Comparison of ENCODE assay signal across 10 mouse cellular contexts in genomic region chr12:26356191-26356590, GRCm38 (mm10). TPM values are rescaled to one million over a fixed set of nuclear protein-coding genes. Genes with fewer than 3 reads are reported as not detected.
A peak's percentile ranks its signal among the peaks of the same experiment; 100 is the strongest.
DNase-seq lines count a peak whose midpoint lies in the region; ATAC-seq lines count a peak whose summit lies in the region.
"Had no signal": no experiment of that assay in that cellular context is flagged by ENCODE, and none has a peak within 500 bp of the region (broad histone marks: within the 10 kb centered on the region; RNA-seq: fewer than 3 reads in every experiment).

No protein-coding gene starts in this region.

- ATAC-seq in intestine, embryonic 15.5 days = no peak
- ATAC-seq in hindbrain, embryonic 16.5 days = no peak

- DNase-seq in adrenal gland, adult (ENCODE audit: inconsistent age in 2 of 2, low spot score in 1 of 2) = peak; percentile 47 to 75
- no peak for DNase-seq in adrenal gland, postnatal 4 days (ENCODE audit: low spot score in 2 of 2)
- peak; percentile 60 for DNase-seq in NIH3T3 (ENCODE audit: low read depth)
- peak; percentile 90 for DNase-seq in heart, adult 8-10 months (ENCODE audit: low spot score)
- peak; percentile 70 to 77 for DNase-seq in kidney, postnatal 36 days
- no peak for DNase-seq in right cerebral cortex, adult 18-20 months

- H3K27me3 ChIP-seq in intestine, embryonic 15.5 days (replicated peaks) = no peaks in the 10 kb centered on the region
- H3K27me3 ChIP-seq in hindbrain, embryonic 16.5 days (replicated peaks; ENCODE audit: control insufficient read depth, insufficient read depth, low read length) = no peaks in the 10 kb centered on the region
- H3K27me3 ChIP-seq: embryonic facial prominence, embryonic 15.5 days; megakaryocyte, embryonic 14.5 days had no signal

- H3K36me3 ChIP-seq in intestine, embryonic 15.5 days = no peaks in the 10 kb centered on the region
- 0 out of 2 replicates have a peak, but pooled peaks cover 3% of the 10 kb centered on the region for H3K36me3 ChIP-seq in hindbrain, embryonic 16.5 days (ENCODE audit: control insufficient read depth, insufficient read depth, low read length)

- H3K27ac ChIP-seq in intestine, embryonic 15.5 days = no peak overlapping the region
- H3K27ac ChIP-seq in hindbrain, embryonic 16.5 days (ENCODE audit: low read depth, low read length) = no peak overlapping the region
- H3K27ac ChIP-seq: embryonic facial prominence, embryonic 15.5 days had no signal

- no peak overlapping the region for H3K4me2 ChIP-seq in intestine, embryonic 15.5 days (replicated peaks)
- H3K4me2 ChIP-seq in hindbrain, embryonic 16.5 days (ENCODE audit: low read length) = no peak overlapping the region
- H3K4me2 ChIP-seq: embryonic facial prominence, embryonic 15.5 days had no signal

- H3K9me3 ChIP-seq in intestine, embryonic 15.5 days = no peaks in the 10 kb centered on the region
- no peaks in the 10 kb centered on the region for H3K9me3 ChIP-seq in hindbrain, embryonic 16.5 days (ENCODE audit: control insufficient read depth, low read length)
- H3K9me3 ChIP-seq: embryonic facial prominence, embryonic 15.5 days; megakaryocyte, embryonic 14.5 days had no signal

- WGBS in intestine, embryonic 15.5 days = 66% methylated on average over 7 of the region's 7 CpGs
- WGBS in hindbrain, embryonic 16.5 days = 81% methylated on average over 7 of the region's 7 CpGs

- H3K9ac ChIP-seq in intestine, embryonic 15.5 days = no peak overlapping the region
- no peak overlapping the region for H3K9ac ChIP-seq in hindbrain, embryonic 16.5 days (ENCODE audit: low read depth, low read length)
- H3K9ac ChIP-seq: embryonic facial prominence, embryonic 15.5 days had no signal

- H3K4me1 ChIP-seq in intestine, embryonic 15.5 days (replicated peaks) = no peaks in the 10 kb centered on the region; the same call in 1 of the 2 replicates
- peaks cover 12% of the 10 kb centered on the region for H3K4me1 ChIP-seq in hindbrain, embryonic 16.5 days (ENCODE audit: control insufficient read depth, insufficient read depth, low read depth, low read length)
- H3K4me1 ChIP-seq: embryonic facial prominence, embryonic 15.5 days; megakaryocyte, embryonic 14.5 days had no signal

- H3K4me3 ChIP-seq in intestine, embryonic 15.5 days (replicated peaks) = no peak overlapping the region
- no peak overlapping the region for H3K4me3 ChIP-seq in hindbrain, embryonic 16.5 days (ENCODE audit: low read length)
- H3K4me3 ChIP-seq: embryonic facial prominence, embryonic 15.5 days; megakaryocyte, embryonic 14.5 days had no signal

RNA-seq across cellular contexts. Expression of gene Rnf144a, which starts 58.9 kb away (rescaled TPM):
- total RNA-seq in adrenal gland, postnatal 4 days (2021) = 10 to 100 TPM; 62.6 to 78.4 TPM
- total RNA-seq in heart, adult 8-10 months (2022) = 10 to 100 TPM in 2 of 4 experiments, 1 to 10 TPM in 2; 4.8 to 11.7 (median 8.9) TPM
- 17.5 and 20.1 TPM in 2 replicates for polyA plus RNA-seq in intestine, embryonic 15.5 days (2015; fragmentation: Nextera tagmentation; extraction: Ambion mirVana)
- polyA plus RNA-seq in hindbrain, embryonic 16.5 days (2015; fragmentation: Nextera tagmentation; extraction: Ambion mirVana) = 21.6 and 26.4 TPM in 2 replicates

Comparison
In these comparisons a context has a peak if more than half of its experiments do, and no peak if none do; other contexts are left out.
1. DNase-seq: peak in adrenal gland, adult (2 of 2), NIH3T3 (single experiment), heart, adult 8-10 months (single experiment) and kidney, postnatal 36 days (2 of 2); none in adrenal gland, postnatal 4 days (0 of 2) and right cerebral cortex, adult 18-20 months (single experiment).
2. RNA of gene Rnf144a, which starts 58.9 kb away (total RNA-seq): 62.6 to 78.4 TPM in adrenal gland, postnatal 4 days; 4.8 to 11.7 TPM in heart, adult 8-10 months; every median in the first group is over 4 times any median in the second.